Mouse (Mus musculus) forebrain, postnatal 0 days (tissue): ENCODE results near the gene Xbp1. TPM values are rescaled to one million over a fixed set of nuclear protein-coding genes. Genes with fewer than 3 reads are reported as not detected.

Source experiments
- ATAC-seq: fragments of 200-750 bp; cut with Nextera tagmentation; 2 replicates; pipeline ENCODE4 v1.8.0; 2017; ENCODE audit warnings: mild to moderate bottlenecking, moderate library complexity
- DNase-seq: peaks from one replicate; pipeline ENCODE4 v3.0.0-alpha.2; 2015
- H3K27ac ChIP-seq: fragments of 300-500 bp; sonication (generic); 2 replicates; pipeline ENCODE4 v1.5.1; 2014; ENCODE audit warnings: low read depth, mild to moderate bottlenecking, antibody characterized with exemption, low read length, moderate library complexity, mixed read lengths
- H3K27me3 ChIP-seq: fragments of 300-500 bp; sonication (generic); 2 replicates; pipeline ENCODE4 v1.6.1; 2014; ENCODE audit warnings: mild to moderate bottlenecking, low read length, mixed read lengths; ENCODE audit not compliant: insufficient read depth
- H3K36me3 ChIP-seq: fragments of 300-500 bp; sonication (generic); 2 replicates; pipeline ENCODE4 v1.6.1; 2014; ENCODE audit warnings: mild to moderate bottlenecking, moderate library complexity; ENCODE audit not compliant: insufficient read depth
- H3K4me1 ChIP-seq: fragments of 300-500 bp; sonication (generic); 2 replicates; pipeline ENCODE4 v1.6.1; 2014; ENCODE audit warnings: antibody characterized with exemption; ENCODE audit not compliant: insufficient read depth
- H3K4me2 ChIP-seq: fragments of 300-500 bp; sonication (generic); 2 replicates; pipeline ENCODE4 v1.6.1; 2014; ENCODE audit warnings: low read depth, mild to moderate bottlenecking, moderate library complexity
- H3K4me3 ChIP-seq: fragments of 300-500 bp; sonication (generic); 2 replicates; pipeline ENCODE4 v1.5.1; 2014; ENCODE audit warnings: low read depth, low read length, mixed read lengths
- H3K9ac ChIP-seq: fragments of 300-500 bp; sonication (generic); 2 replicates; pipeline ENCODE4 v1.6.1; 2014; ENCODE audit warnings: mild to moderate bottlenecking
- H3K9me3 ChIP-seq: fragments of 300-500 bp; sonication (generic); 2 replicates; pipeline ENCODE4 v1.6.1; 2016; ENCODE audit warnings: low read length
- CTCF ChIP-seq: sonication (generic); IDR thresholded peaks from 2 replicates; pipeline ENCODE4 v1.5.1; 2016; ENCODE audit warnings: antibody characterized with exemption, control low read depth, low read depth
- WGBS: fragments of 180-500 bp; shearing (Covaris S2); extraction: QIAGEN DNeasy Blood & Tissue Kit; methylation state at CpG from one replicate; pipeline ENCODE4 v1.1.7; 2014; 5-methylcytosine and 5-hydroxymethylcytosine counted together
- polyA plus RNA-seq: library from polyadenylated mRNA; unstranded; fragments of >200 nt; fragmentation: Nextera tagmentation; extraction: Ambion mirVana; gene quantifications from 2 replicates; pipeline ENCODE4 v1.2.1, GENCODE M21; 2015
- total RNA-seq: library from RNA; depleted of rRNA; stranded (reverse); fragments of >200 nt; gene quantifications from 2 replicates; pipeline ENCODE4 v1.2.3, GENCODE M21; 2014

The Xbp1 gene
- total and polyA plus RNA-seq, 2 experiments from 2014 or later = 100 to 120 TPM

DNA sequence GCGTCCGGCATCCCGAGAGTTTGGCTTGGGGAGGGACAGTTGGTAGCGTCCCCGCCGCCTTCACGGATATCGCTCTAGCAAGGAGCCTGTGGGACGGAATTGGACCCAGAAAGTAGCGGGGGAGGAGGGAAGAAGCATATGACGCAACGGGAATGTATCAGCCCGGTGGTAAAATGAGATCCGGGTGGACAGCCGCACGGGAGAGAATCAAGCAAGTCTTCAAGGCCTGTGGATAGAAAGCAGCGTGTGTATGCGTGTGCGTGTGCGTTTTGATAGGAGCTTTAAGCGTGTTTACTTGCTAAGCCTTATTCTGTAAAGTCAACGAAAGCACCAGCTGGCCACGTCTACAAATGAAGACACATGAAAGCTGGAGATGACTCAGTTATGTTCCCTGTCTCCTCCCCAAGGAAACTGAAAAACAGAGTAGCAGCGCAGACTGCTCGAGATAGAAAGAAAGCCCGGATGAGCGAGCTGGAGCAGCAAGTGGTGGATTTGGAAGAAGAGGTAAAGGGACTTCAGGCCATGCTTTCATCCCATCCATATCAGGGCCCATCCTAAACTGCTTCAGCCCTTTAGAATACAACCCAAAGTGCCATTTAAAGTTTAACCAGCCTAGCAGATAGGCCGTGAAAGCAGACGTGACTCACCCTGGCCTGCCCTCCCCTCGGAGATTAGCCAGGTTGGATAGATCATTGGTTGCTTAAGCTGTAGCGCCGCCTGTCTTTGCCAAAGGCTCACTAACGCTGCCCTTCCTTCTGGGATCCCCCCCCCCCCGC is 1.2 kb downstream of the Xbp1 start:
- ATAC-seq (peak; percentile 62), DNase-seq (peak; percentile 82)
- Histone ChIP-seq H3K27ac (peak overlapping the region; percentile 91), H3K9ac (peak overlapping the region; percentile 92), H3K9me3 (no peaks in the 10 kb centered on the region), H3K36me3 (peaks cover 27% of the 10 kb centered on the region), H3K27me3 (no peaks in the 10 kb centered on the region), H3K4me2 (peak overlapping the region; percentile 73), H3K4me3 (peak overlapping the region; percentile 94), H3K4me1 (0 out of 2 replicates have a peak, but pooled peaks cover 13% of the 10 kb centered on the region)
- TF ChIP-seq CTCF = peak; percentile 66
- WGBS = under 1% methylated on average over 34 of the region's 34 CpGs

DNA sequence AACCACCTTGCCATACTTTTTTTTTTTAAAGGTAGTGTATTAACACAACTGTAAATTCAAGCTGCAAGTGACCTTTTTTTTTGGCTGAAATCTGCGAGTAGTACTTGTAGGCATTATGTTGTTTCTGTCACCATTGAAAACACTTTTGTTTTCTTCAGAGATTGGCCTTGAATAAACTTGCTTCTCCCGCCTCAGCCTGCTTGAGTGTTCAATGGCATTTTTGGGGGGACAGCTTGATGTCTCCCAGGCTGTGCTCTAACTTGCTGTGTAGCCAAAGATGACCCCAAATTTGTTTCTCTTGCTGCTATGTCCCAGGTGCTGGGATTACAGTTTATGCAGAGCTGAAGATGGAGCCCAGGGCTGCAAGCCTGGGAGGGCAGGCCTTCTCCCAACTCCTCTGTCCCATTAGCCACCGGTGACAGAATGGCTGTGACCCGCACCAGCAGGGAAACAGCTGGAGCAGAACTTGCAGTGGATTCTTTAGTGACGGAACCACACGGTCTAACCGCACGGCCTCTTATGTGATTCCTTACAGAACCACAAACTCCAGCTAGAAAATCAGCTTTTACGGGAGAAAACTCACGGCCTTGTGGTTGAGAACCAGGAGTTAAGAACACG is 2.4 kb downstream of the Xbp1 start:
- Histone ChIP-seq H3K4me3 (no peak overlapping the region), H3K27me3 (no peaks in the 10 kb centered on the region), H3K27ac (no peak overlapping the region), H3K4me2 (peak overlapping the region; percentile 73; the same call in 1 of the 2 replicates), H3K36me3 (peaks cover 29% of the 10 kb centered on the region), H3K4me1 (0 out of 2 replicates have a peak, but pooled peaks cover 13% of the 10 kb centered on the region), H3K9ac (no peak overlapping the region), H3K9me3 (no peaks in the 10 kb centered on the region)
- 86% methylated on average over 11 of the region's 11 CpGs for WGBS
- ATAC-seq (no peak), DNase-seq (no peak)
- TF ChIP-seq CTCF = no peak

DNA sequence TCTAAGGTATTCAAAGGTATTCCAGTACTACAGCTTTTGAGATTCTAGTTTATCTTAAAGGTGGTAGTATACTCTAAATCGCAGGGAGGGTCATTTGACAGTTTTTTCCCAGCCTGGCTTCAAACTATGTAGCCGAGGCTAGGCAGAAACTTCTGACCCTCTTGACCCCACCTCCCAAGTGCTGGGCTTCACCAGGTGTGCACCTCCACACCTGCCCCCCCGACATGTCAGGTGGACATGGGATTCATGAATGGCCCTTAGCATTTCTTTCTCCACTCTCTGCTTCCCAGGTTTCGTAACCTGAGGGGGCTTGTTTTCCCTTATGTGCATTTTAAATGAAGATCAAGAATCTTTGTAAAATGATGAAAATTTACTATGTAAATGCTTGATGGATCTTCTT is 5.0 kb downstream of the Xbp1 start:
- H3K9me3 ChIP-seq = no peaks in the 10 kb centered on the region
- no peak overlapping the region for H3K4me2 ChIP-seq
- no peaks in the 10 kb centered on the region for H3K27me3 ChIP-seq
- H3K9ac ChIP-seq = no peak overlapping the region
- peaks cover 38% of the 10 kb centered on the region for H3K36me3 ChIP-seq
- no peak for TF ChIP-seq CTCF
- H3K4me1 ChIP-seq = 0 out of 2 replicates have a peak, but pooled peaks cover 11% of the 10 kb centered on the region
- no peak for ATAC-seq
- 86% methylated on average over 4 of the region's 4 CpGs for WGBS
- no peak overlapping the region for H3K27ac ChIP-seq
- H3K4me3 ChIP-seq = no peak overlapping the region
- DNase-seq = no peak

DNA sequence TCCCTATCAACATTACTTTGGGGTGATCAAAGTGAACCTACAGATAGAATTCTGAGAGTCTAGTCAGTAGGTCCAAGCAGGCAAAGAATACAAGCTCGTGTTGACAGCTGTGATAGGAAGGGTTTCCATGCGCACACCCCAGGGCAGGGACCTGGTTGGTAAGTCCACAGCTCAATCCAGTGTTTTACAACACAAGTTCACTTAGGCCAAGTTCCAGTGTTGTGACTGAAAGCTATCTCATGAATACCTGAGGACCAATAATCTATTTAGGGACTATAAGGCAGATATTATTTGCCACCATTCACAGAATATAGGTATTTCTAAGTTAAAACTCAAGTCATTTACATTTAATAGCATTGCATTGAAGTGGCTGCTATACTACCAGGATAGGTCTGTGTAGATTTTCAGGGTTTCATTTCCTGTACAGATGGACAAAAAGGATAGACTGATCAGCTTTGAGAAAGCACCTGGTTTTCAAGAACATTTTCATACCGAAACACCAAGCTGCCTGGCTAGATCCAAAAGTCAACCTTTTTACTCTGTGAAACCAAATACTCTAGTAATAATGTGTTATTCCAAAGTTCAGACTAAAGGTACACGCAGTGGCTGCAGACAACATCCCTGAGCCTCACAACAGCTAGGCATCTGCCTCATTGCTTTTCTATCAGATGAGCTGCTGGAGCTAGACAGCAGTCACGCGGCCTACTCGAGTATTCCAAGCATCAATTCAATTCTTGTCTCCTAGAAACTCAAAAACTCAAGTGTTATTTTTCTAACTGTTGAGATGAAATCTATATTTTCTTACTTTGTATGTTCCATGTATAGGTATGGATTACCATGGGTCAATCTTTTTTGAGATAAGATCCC is 6.3 kb downstream of the Xbp1 start:
- H3K4me3 ChIP-seq = no peak overlapping the region
- DNase-seq (no peak), ATAC-seq (no peak)
- H3K9ac ChIP-seq = no peak overlapping the region
- 93% methylated on average over 7 of the region's 7 CpGs for WGBS
- no peak overlapping the region for H3K27ac ChIP-seq
- H3K36me3 ChIP-seq = peaks cover 49% of the 10 kb centered on the region
- no peaks in the 10 kb centered on the region for H3K9me3 ChIP-seq
- no peak overlapping the region for H3K4me2 ChIP-seq
- no peaks in the 10 kb centered on the region for H3K27me3 ChIP-seq
- H3K4me1 ChIP-seq = 0 out of 2 replicates have a peak, but pooled peaks cover 11% of the 10 kb centered on the region
- TF ChIP-seq CTCF = no peak

DNA sequence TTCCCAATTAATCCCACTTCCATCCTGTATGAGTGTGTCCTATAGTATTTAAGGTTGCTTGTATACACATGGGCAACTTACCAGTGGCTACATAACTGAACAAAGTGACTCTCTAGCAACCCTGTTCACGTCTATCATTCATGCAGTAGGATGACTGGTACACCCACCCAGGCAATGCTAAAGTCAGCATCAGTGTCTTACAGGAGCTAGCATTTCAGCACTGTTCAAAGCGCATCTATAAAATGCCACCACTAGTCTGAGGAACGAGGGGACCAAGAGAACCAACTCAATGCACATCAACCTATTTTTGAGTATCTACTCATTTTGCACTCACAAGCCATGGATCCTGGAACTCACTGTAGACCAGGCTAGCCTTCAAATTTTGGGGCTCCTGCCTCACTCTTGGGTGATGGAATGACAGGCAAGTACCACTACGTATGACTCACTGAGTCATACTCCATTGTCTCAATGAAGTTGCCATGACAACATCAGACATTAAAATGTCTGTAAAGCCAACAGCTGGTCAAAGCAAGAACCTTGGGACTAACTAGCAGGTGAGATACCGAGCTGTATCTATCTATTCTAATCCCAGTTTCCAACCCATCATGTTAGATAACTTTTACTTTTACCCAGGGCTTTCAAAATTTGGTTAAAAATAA is 7.5 kb downstream of the Xbp1 start:
- H3K4me2 ChIP-seq = no peak overlapping the region
- 0 out of 2 replicates have a peak, but pooled peaks cover 2% of the 10 kb centered on the region for H3K4me1 ChIP-seq
- no peak for TF ChIP-seq CTCF
- no peak overlapping the region for H3K9ac ChIP-seq
- no peak for ATAC-seq
- H3K36me3 ChIP-seq = peaks cover 58% of the 10 kb centered on the region
- no peaks in the 10 kb centered on the region for H3K9me3 ChIP-seq
- DNase-seq = no peak
- WGBS = 78% methylated on average over 5 of the region's 5 CpGs
- H3K4me3 ChIP-seq = no peak overlapping the region
- H3K27me3 ChIP-seq = no peaks in the 10 kb centered on the region
- no peak overlapping the region for H3K27ac ChIP-seq

DNA sequence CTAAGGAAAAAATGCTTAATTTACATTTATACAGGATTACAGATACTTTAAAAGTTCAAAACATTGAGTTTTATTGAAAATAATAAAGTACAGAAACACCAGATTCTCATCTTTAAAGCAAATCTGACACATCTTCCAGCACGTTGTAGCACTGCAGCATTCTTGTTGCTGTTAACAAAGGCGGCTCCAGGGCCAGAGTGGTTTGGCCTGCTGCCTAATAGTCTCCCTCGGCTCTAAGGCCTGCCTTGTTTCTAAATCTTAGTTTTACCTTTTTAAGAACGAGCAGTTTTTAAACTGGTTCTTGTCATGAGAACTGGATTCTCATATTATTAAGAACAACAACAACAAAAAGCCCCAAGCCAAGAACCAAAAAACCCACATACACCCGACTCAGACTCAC is 8.4 kb downstream of the Xbp1 start:
- no peaks in the 10 kb centered on the region for H3K9me3 ChIP-seq
- no peak overlapping the region for H3K4me3 ChIP-seq
- 43% methylated on average over 5 of the region's 5 CpGs for WGBS
- H3K4me2 ChIP-seq = no peak overlapping the region
- TF ChIP-seq CTCF = no peak
- ATAC-seq (no peak), DNase-seq (no peak)
- no peak overlapping the region for H3K27ac ChIP-seq
- no peaks in the 10 kb centered on the region for H3K4me1 ChIP-seq
- peaks cover 59% of the 10 kb centered on the region for H3K36me3 ChIP-seq
- no peaks in the 10 kb centered on the region for H3K27me3 ChIP-seq
- H3K9ac ChIP-seq = no peak overlapping the region
